Mouse (Mus musculus) testis, adult 2 months (tissue): Measurements from ENCODE around the gene Sparcl1. TPM values are rescaled to one million over a fixed set of nuclear protein-coding genes. Genes with fewer than 3 reads are reported as not detected.

Experiments used
- H3K27ac ChIP-seq: fragments of 200-500 bp; 2 replicates; pipeline ENCODE4 v1.5.1; 2012; ENCODE audit warnings: low read depth, low read length; ENCODE audit not compliant: control insufficient read depth, insufficient read depth
- H3K27me3 ChIP-seq: fragments of 200-500 bp; 2 replicates; pipeline ENCODE4 v1.6.1; 2012; ENCODE audit warnings: mild to moderate bottlenecking, low read length, moderate library complexity; ENCODE audit not compliant: control insufficient read depth, insufficient read depth
- H3K36me3 ChIP-seq: fragments of 200-500 bp; 2 replicates; pipeline ENCODE4 v1.6.1; 2012; ENCODE audit warnings: mild to moderate bottlenecking, low read length; ENCODE audit not compliant: control insufficient read depth, insufficient read depth
- H3K4me1 ChIP-seq: fragments of 200-500 bp; 2 replicates; pipeline ENCODE4 v1.6.1; 2012; ENCODE audit warnings: low read length; ENCODE audit not compliant: control insufficient read depth, insufficient read depth
- H3K4me3 ChIP-seq: fragments of 200-500 bp; 2 replicates; pipeline ENCODE4 v1.5.1; 2012; ENCODE audit warnings: low read depth, mild to moderate bottlenecking, low read length, moderate library complexity, mixed read lengths; ENCODE audit not compliant: control insufficient read depth
- CTCF ChIP-seq: fragments of 200-500 bp; IDR thresholded peaks from 2 replicates; pipeline ENCODE4 v1.5.1; 2012; ENCODE audit warnings: low read depth, mild to moderate bottlenecking, inconsistent platforms, low read length, moderate library complexity; ENCODE audit not compliant: control insufficient read depth, insufficient read depth, insufficient replicate concordance
- POLR2A ChIP-seq: fragments of 200-500 bp; IDR thresholded peaks from 2 replicates; pipeline ENCODE4 v1.6.1; 2012; ENCODE audit warnings: low read depth, mild to moderate bottlenecking, inconsistent platforms, low read length, moderate library complexity; ENCODE audit not compliant: control insufficient read depth
- polyA plus RNA-seq: library from polyadenylated mRNA; depleted of rRNA; stranded (reverse); fragments of >200 nt; gene quantifications from 2 replicates; pipeline ENCODE4 v1.2.3, GENCODE M21; 2012

Gene Sparcl1
- polyA plus RNA-seq, 1 experiment = 15.8 TPM

GRCm38 (mm10) chr5:104054938-104055337 is 58.6 kb downstream of the Sparcl1 start:
- TF ChIP-seq POLR2A = no peak
- TF ChIP-seq CTCF = no peak
- Histone ChIP-seq H3K36me3 (peaks cover 1% of the 10 kb centered on the region), H3K27ac (no peak overlapping the region), H3K4me3 (no peak overlapping the region), H3K4me1 (no peaks in the 10 kb centered on the region; the same call in 1 of the 2 replicates), H3K27me3 (no peaks in the 10 kb centered on the region)

- no peak overlapping the region for H3K4me3 ChIP-seq
- H3K36me3 ChIP-seq = peaks cover 1% of the 10 kb centered on the region; the same call in 1 of the 2 replicates
- H3K27me3 ChIP-seq = no peaks in the 10 kb centered on the region
- no peak overlapping the region for H3K27ac ChIP-seq
- H3K4me1 ChIP-seq = no peaks in the 10 kb centered on the region; the same call in 1 of the 2 replicates
- TF ChIP-seq CTCF (peak; percentile 66; the same call in 1 of the 2 replicates), POLR2A (no peak)
Measured at GRCm38 (mm10) chr5:104052956-104053355, 60.6 kb downstream of the Sparcl1 start.

GRCm38 (mm10) chr5:104048139-104048538 is 65.4 kb downstream of the Sparcl1 start:
- 0 out of 2 replicates have a peak, but pooled peaks cover 1% of the 10 kb centered on the region for H3K36me3 ChIP-seq
- peaks cover 6% of the 10 kb centered on the region for H3K4me1 ChIP-seq
- no peaks in the 10 kb centered on the region for H3K27me3 ChIP-seq
- no peak overlapping the region; the same call in 1 of the 2 replicates for H3K27ac ChIP-seq
- TF ChIP-seq CTCF = no peak
- no peak for TF ChIP-seq POLR2A
- no peak overlapping the region for H3K4me3 ChIP-seq

GRCm38 (mm10) chr5:104047200-104048105 is 66.1 kb downstream of the Sparcl1 start:
- 0 out of 2 replicates have a peak, but pooled peaks cover 1% of the 10 kb centered on the region for H3K36me3 ChIP-seq
- H3K4me3 ChIP-seq = peak overlapping the region; percentile 91
- peak overlapping the region; percentile 84 for H3K27ac ChIP-seq
- H3K27me3 ChIP-seq = no peaks in the 10 kb centered on the region
- TF ChIP-seq POLR2A (no peak), CTCF (no peak)
- H3K4me1 ChIP-seq = peaks cover 6% of the 10 kb centered on the region

GRCm38 (mm10) chr5:104046256-104047199 is 67.0 kb downstream of the Sparcl1 start, which contains the start of gene Nudt9:
Gene Nudt9 (plus strand): TSS chr5:104046306.
- TF ChIP-seq POLR2A (peak; percentile 58), CTCF (no peak)
- Histone ChIP-seq H3K27ac (peak within 1 kb of the TSS; percentile 88), H3K4me3 (peak within 1 kb of the TSS; percentile 91), H3K36me3 (0 out of 2 replicates have a peak, but pooled peaks cover under 1% of the 10 kb centered on the region), H3K27me3 (no peaks in the 10 kb centered on the region), H3K4me1 (peaks cover 6% of the 10 kb centered on the region)

- H3K4me3 ChIP-seq = no peak overlapping the region
- H3K27me3 ChIP-seq = no peaks in the 10 kb centered on the region
- TF ChIP-seq POLR2A (no peak), CTCF (no peak)
- H3K36me3 ChIP-seq = no peaks in the 10 kb centered on the region
- peaks cover 6% of the 10 kb centered on the region for H3K4me1 ChIP-seq
- no peak overlapping the region for H3K27ac ChIP-seq
Measured at GRCm38 (mm10) chr5:104043704-104044103, 69.8 kb downstream of the Sparcl1 start.
